Mouse (Mus musculus) kidney, embryonic 16.5 days (tissue): ENCODE data around the gene Nucb1. TPM values are rescaled to one million over a fixed set of nuclear protein-coding genes. Genes with fewer than 3 reads are reported as not detected.
"Not testable (repeated sequence)": the region's sequence is repeated elsewhere in the genome, so short reads cannot be mapped to it uniquely, and the experiment has no call there.

Experiments used
- ATAC-seq: fragments of 200-750 bp; cut with Nextera tagmentation; 2 replicates; pipeline ENCODE4 v1.8.0; 2017; ENCODE audit warnings: moderate TSS enrichment; ENCODE audit not compliant: low FRiP score, low TSS enrichment
- H3K27ac ChIP-seq: fragments of 300-500 bp; sonication (generic); 2 replicates; pipeline ENCODE4 v1.5.1; 2014; ENCODE audit warnings: low read length
- H3K27me3 ChIP-seq: fragments of 300-500 bp; sonication (generic); 2 replicates; pipeline ENCODE4 v1.6.1; 2014; ENCODE audit warnings: low read length, control low read depth, mixed read lengths; ENCODE audit not compliant: insufficient read depth
- H3K36me3 ChIP-seq: fragments of 300-500 bp; sonication (generic); 2 replicates; pipeline ENCODE4 v1.6.1; 2014; ENCODE audit warnings: low read length, control low read depth, mixed read lengths; ENCODE audit not compliant: insufficient read depth
- H3K4me1 ChIP-seq: fragments of 300-500 bp; sonication (generic); 2 replicates; pipeline ENCODE4 v1.6.1; 2014; ENCODE audit warnings: low read length, control low read depth, mixed read lengths; ENCODE audit not compliant: insufficient read depth
- H3K4me2 ChIP-seq: fragments of 300-500 bp; sonication (generic); replicated peaks from 2 replicates; pipeline ENCODE4 v1.6.1; 2014; ENCODE audit warnings: low read depth, low read length
- H3K4me3 ChIP-seq: fragments of 300-500 bp; sonication (generic); 2 replicates; pipeline ENCODE4 v1.5.1; 2014; ENCODE audit warnings: mild to moderate bottlenecking, low read length
- H3K9ac ChIP-seq: fragments of 300-500 bp; sonication (generic); replicated peaks from 2 replicates; pipeline ENCODE4 v1.6.1; 2014; ENCODE audit warnings: low read length
- H3K9me3 ChIP-seq: fragments of 300-500 bp; sonication (generic); 2 replicates; pipeline ENCODE4 v1.6.1; 2016; ENCODE audit warnings: low read length, control low read depth
- WGBS: fragments of 180-500 bp; shearing (Covaris S2); extraction: QIAGEN DNeasy Blood & Tissue Kit; methylation state at CpG from one replicate; pipeline ENCODE4 v1.1.7; 2014; 5-methylcytosine and 5-hydroxymethylcytosine counted together
- polyA plus RNA-seq: library from polyadenylated mRNA; unstranded; fragments of >200 nt; fragmentation: Nextera tagmentation; extraction: Ambion mirVana; gene quantifications from 2 replicates; pipeline ENCODE4 v1.2.1, GENCODE M21; 2015

Gene Nucb1
- polyA plus RNA-seq, 1 experiment from 2014 or later: 299 TPM

- no peaks in the 10 kb centered on the region for H3K36me3 ChIP-seq
- no peak overlapping the region for H3K4me2 ChIP-seq
- no peak for ATAC-seq
- H3K27me3 ChIP-seq: no peaks in the 10 kb centered on the region
- peaks cover 26% of the 10 kb centered on the region for H3K4me1 ChIP-seq
- no peak overlapping the region for H3K4me3 ChIP-seq
- 67% methylated on average over 8 of the region's 8 CpGs for WGBS
- H3K9ac ChIP-seq: no peak overlapping the region
- H3K27ac ChIP-seq: no peak overlapping the region
- H3K9me3 ChIP-seq: no peaks in the 10 kb centered on the region
Measured at GRCm38 (mm10) chr7:45519345-45520120, 9.3 kb upstream of the Nucb1 start.

- Histone ChIP-seq H3K27ac (no peak overlapping the region), H3K4me1 (peaks cover 21% of the 10 kb centered on the region), H3K9ac (no peak overlapping the region), H3K27me3 (no peaks in the 10 kb centered on the region), H3K4me3 (no peak overlapping the region), H3K9me3 (no peaks in the 10 kb centered on the region), H3K36me3 (no peaks in the 10 kb centered on the region), H3K4me2 (no peak overlapping the region)
- WGBS: 92% methylated on average over 16 of the region's 16 CpGs
- no peak for ATAC-seq
Measured at GRCm38 (mm10) chr7:45518618-45519017, 8.4 kb upstream of the Nucb1 start.

- WGBS: 67% methylated on average over 5 of the region's 5 CpGs
- H3K4me3 ChIP-seq, H3K36me3 ChIP-seq, H3K27ac ChIP-seq, H3K4me2 ChIP-seq, H3K9ac ChIP-seq, ATAC-seq, H3K27me3 ChIP-seq, H3K9me3 ChIP-seq: not testable (repeated sequence)
- peaks cover 12% of the 10 kb centered on the region for H3K4me1 ChIP-seq
Measured at GRCm38 (mm10) chr7:45516846-45517245, 6.6 kb upstream of the Nucb1 start.

- 20% methylated on average over 16 of the region's 16 CpGs for WGBS
- H3K27ac ChIP-seq: no peak overlapping the region
- H3K9ac ChIP-seq: no peak overlapping the region; the same call in 1 of the 2 replicates
Measured at GRCm38 (mm10) chr7:45515436-45515835, 5.2 kb upstream of the Nucb1 start.

GRCm38 (mm10) chr7:45514411-45514810, 4.2 kb upstream of the Nucb1 start:
- Histone ChIP-seq H3K9ac (no peak overlapping the region), H3K36me3 (no peaks in the 10 kb centered on the region), H3K4me2 (no peak overlapping the region), H3K4me1 (peaks cover 10% of the 10 kb centered on the region), H3K4me3 (no peak overlapping the region), H3K9me3 (no peaks in the 10 kb centered on the region), H3K27me3 (no peaks in the 10 kb centered on the region), H3K27ac (no peak overlapping the region)
- 82% methylated on average over 7 of the region's 7 CpGs for WGBS
- no peak for ATAC-seq

More at GRCm38 (mm10) chr7:45515436-45515835, 5.2 kb upstream of the Nucb1 start:
- Histone ChIP-seq H3K4me3 (peak overlapping the region; percentile 6; the same call in 1 of the 2 replicates), H3K4me1 (peaks cover 6% of the 10 kb centered on the region; the same call in 1 of the 2 replicates), H3K9me3 (no peaks in the 10 kb centered on the region), H3K27me3 (no peaks in the 10 kb centered on the region), H3K4me2 (peak overlapping the region; percentile 36; the same call in 1 of the 2 replicates), H3K36me3 (no peaks in the 10 kb centered on the region)
- peak; percentile 37; the same call in 1 of the 2 replicates for ATAC-seq

- no peaks in the 10 kb centered on the region for H3K27me3 ChIP-seq
- peak overlapping the region; percentile 99 for H3K4me2 ChIP-seq
- ATAC-seq: peak; percentile 32
- peaks cover 25% of the 10 kb centered on the region for H3K4me1 ChIP-seq
- H3K27ac ChIP-seq: peak overlapping the region; percentile 99
- no peaks in the 10 kb centered on the region for H3K9me3 ChIP-seq
- peak overlapping the region; percentile 91 for H3K9ac ChIP-seq
- H3K36me3 ChIP-seq: peaks cover 25% of the 10 kb centered on the region
- 22% methylated on average over 18 of the region's 19 CpGs for WGBS
- peak overlapping the region; percentile 88 for H3K4me3 ChIP-seq
Measured at GRCm38 (mm10) chr7:45509181-45509882, 874 bp downstream of the Nucb1 start.

- no peak for ATAC-seq
- peaks cover 29% of the 10 kb centered on the region for H3K36me3 ChIP-seq
- no peaks in the 10 kb centered on the region for H3K9me3 ChIP-seq
- peak overlapping the region; percentile 99 for H3K4me2 ChIP-seq
- no peaks in the 10 kb centered on the region for H3K27me3 ChIP-seq
- no peak overlapping the region for H3K27ac ChIP-seq
- peak overlapping the region; percentile 91 for H3K9ac ChIP-seq
- peak overlapping the region; percentile 88 for H3K4me3 ChIP-seq
- 51% methylated on average over 6 of the region's 6 CpGs for WGBS
- peaks cover 25% of the 10 kb centered on the region for H3K4me1 ChIP-seq
Measured at GRCm38 (mm10) chr7:45508561-45508960, 1.6 kb downstream of the Nucb1 start.

- ATAC-seq: no peak
- H3K4me3 ChIP-seq: no peak overlapping the region
- H3K9me3 ChIP-seq: no peaks in the 10 kb centered on the region
- H3K4me1 ChIP-seq: peaks cover 25% of the 10 kb centered on the region
- H3K27me3 ChIP-seq: no peaks in the 10 kb centered on the region
- H3K4me2 ChIP-seq: no peak overlapping the region
- H3K9ac ChIP-seq: no peak overlapping the region
- 87% methylated on average over 6 of the region's 6 CpGs for WGBS
- no peak overlapping the region for H3K27ac ChIP-seq
- H3K36me3 ChIP-seq: peaks cover 31% of the 10 kb centered on the region
Measured at GRCm38 (mm10) chr7:45507583-45507982, 2.6 kb downstream of the Nucb1 start.

- no peak for ATAC-seq
- H3K4me2 ChIP-seq: no peak overlapping the region
- H3K4me1 ChIP-seq: no peaks in the 10 kb centered on the region
- no peak overlapping the region for H3K9ac ChIP-seq
- H3K27me3 ChIP-seq: no peaks in the 10 kb centered on the region
- H3K36me3 ChIP-seq: peaks cover 75% of the 10 kb centered on the region
- no peaks in the 10 kb centered on the region for H3K9me3 ChIP-seq
- no peak overlapping the region for H3K4me3 ChIP-seq
- no peak overlapping the region for H3K27ac ChIP-seq
- WGBS: 97% methylated on average over 6 of the region's 6 CpGs
Measured at GRCm38 (mm10) chr7:45498427-45498826, 11.8 kb downstream of the Nucb1 start.

GRCm38 (mm10) chr7:45494548-45494947, 15.7 kb downstream of the Nucb1 start:
- Histone ChIP-seq H3K9ac (no peak overlapping the region), H3K4me2 (no peak overlapping the region), H3K9me3 (no peaks in the 10 kb centered on the region), H3K4me1 (peaks cover 16% of the 10 kb centered on the region), H3K4me3 (no peak overlapping the region), H3K36me3 (peaks cover 72% of the 10 kb centered on the region), H3K27ac (no peak overlapping the region), H3K27me3 (no peaks in the 10 kb centered on the region)
- no peak for ATAC-seq
- 91% methylated on average over 9 of the region's 9 CpGs for WGBS
